Mouse (Mus musculus): ENCODE measurements around the gene Gjc3. TPM values are rescaled to one million over a fixed set of nuclear protein-coding genes. Genes with fewer than 3 reads are reported as not detected.
"Not testable (repeated sequence)": the region's sequence is repeated elsewhere in the genome, so short reads cannot be mapped to it uniquely, and the experiment has no call there.

Gene Gjc3
- polyA plus RNA-seq (2015; fragmentation: Nextera tagmentation; extraction: Ambion mirVana): not detected in 2 replicates

DNA sequence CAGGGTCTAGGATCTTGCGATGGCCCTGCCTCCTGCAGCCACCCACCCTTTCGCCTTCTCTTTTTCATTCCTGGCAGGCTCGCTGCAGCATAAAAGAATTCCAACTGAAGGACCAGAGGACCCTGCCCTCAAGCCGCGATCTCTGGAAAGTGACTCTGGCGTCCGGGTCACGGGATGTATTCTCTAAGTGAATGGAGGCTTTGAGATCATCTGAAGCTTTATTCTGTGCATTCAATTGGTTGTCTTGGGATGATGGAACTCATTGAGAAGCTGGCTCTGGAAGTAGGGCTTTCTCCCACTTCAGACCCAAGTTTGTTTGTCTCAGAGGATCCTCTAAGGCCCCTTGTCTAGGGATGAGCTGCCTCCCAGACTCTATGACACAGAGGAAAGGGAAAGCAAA is at the start of gene Gjc3:
Gene Gjc3 (minus strand): TSS at position 154 of the 400 bp plus-strand sequence.
- DNase-seq (ENCODE audit: low spot score): no peak

DNA sequence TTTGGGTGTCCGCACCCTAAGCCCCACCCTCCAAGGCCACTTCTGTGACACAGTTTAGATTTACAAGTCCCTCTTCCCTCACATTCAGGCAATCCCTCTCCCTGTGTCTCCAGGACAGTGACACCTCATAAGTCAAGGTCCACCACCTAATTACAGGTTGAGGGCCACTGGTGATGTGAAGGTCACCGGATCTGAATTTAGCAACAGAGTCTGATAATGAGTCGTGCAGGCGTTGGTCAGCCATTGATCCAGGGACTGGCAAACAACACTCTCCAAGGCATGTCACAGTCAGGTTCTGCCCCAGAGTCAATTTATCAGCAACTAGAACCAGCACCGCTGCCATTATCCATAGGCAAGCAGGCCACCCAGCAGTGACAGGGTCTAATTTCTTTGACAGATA is 49.5 kb upstream of the Gjc3 start:
- no peak for DNase-seq (ENCODE audit: low spot score)

DNA sequence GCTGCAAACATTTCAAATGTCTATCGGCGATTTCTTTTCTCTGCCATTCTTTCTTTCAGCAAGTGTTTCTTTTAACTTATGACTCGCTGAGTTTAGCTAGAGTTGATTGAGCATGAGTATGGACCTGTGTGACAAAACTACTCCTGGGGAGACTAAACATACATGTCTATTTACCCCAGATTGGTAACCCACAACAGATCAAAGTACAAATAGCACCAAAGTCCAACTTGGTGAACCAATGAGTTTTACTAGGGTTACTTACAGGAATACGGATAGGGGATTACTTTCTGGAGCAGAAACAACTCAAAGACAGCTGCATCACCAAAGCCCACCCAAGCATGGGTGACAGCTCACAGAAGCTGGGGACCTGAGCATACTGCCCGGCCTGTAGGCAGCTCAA is 46.5 kb upstream of the Gjc3 start:
- no peak for DNase-seq (ENCODE audit: low spot score)

DNA sequence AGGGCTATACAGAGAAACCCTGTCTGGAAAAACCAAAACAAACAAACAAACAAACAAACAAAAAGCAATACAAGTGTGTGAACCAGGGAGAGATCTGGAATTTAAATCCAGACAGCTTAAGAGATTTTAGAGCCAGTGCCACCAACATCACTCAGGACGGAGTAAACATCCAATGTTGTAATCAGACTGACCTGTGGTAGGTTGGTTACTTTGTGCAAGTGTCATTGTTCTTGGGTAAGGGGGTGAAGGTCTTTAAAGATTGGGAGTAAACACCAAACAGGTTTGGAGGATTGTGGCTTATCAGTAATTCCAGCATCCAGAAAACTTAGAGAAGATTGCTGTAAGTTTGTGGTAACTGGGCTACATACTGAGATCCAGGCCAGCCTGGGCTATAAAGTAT is 23.5 kb upstream of the Gjc3 start:
- DNase-seq (ENCODE audit: low spot score): no peak

DNA sequence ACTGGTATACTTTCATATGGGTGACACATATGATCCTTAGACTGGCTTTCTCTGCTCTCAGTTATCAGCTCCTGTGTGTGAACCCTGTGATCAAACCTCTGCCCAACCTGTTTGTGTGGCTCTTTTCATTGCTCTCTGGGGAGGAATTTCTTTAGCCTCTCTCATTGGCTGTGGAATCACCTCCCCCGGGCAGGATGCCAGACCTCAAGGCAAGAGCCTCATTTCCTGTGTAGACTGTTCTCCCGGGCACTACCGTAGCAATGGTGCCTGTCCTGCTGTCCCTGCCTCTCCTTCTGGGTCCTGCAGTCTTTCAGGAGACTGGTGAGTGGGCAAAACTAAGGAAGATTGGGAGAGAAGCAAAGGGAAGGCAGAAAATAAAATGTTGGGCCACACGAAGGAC is 18.4 kb upstream of the Gjc3 start, which contains the start of gene Azgp1:
Gene Azgp1 (plus strand): TSS at position 221 of the 400 bp plus-strand sequence.
- DNase-seq (ENCODE audit: low spot score): no peak

DNA sequence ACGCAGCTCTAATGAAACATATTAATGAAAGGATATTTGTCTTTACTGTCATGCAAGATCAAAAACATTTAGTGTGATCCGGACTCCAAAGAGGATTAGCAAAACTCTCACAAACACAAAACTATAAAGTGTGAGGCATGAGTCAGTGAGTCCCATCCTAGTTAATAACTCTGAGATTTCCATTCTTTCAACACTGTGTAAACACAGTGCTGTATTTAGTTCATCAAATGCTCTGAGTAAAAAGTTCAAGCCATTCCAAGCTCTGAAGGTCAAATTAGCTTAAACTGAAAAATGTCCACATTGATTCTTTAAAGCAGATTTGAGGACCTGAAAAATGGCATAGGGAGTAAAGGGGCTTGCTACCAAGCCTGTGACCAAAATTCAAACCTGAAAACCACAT is 16.2 kb upstream of the Gjc3 start:
- no peak for DNase-seq (ENCODE audit: low spot score)

DNA sequence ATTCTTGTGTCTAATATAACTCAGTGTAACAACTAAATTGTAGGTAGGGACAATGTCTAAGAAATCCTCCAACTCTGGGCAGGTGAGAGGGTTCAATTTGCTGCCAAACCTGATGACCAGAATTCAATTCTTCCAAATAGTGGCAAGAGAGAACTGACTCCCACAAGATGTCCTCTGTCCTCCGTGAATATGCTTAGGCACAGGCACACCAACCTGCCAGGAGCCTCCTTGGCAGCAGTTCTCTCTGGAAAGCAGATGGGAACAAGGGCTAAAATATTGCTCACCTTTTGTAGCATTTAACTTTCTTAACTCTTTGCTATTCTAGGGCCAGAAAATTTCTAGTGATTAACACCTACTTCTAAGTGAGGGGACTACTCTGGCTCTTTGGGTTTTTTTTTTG is 14.4 kb upstream of the Gjc3 start:
- no peak for DNase-seq (ENCODE audit: low spot score)

DNA sequence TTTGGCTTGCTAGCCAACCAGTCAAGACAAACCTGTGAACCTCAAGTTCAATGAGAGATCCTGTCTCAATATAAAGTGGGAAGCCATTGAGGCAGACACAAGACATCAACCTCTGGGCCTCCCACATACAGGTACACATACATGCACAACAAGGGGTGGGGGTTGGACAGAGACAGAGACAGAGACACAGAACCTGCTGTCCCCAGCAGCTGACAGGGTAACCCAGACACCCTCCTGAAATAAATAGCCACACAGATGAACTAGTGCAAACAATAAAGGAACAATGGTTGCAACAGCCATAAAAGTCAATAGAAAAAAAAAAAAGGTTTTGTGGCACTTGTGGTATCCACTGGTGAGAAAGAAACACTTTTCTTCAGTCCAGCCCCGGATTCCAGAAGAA is 12.5 kb upstream of the Gjc3 start:
- DNase-seq (ENCODE audit: low spot score): no peak

DNA sequence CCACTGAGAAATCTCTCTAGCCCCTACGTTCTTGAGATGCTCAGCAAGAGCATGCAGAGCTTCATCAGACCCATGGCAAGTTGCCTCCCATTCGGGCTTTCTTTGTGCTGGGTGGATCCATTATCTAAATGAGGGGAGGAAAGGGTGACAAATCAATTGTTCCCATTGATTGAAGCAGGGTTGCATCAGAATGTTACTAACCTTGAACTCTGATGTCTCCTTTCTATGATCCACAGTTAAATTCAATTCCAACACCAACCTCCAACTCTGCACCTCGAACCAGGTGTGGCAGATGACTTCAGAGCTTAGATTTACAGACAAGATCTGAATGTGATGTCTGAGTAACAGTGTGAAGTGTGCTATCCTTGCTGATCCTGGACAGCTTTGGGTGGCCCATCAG is 11.8 kb upstream of the Gjc3 start:
- DNase-seq (ENCODE audit: low spot score): no peak

DNA sequence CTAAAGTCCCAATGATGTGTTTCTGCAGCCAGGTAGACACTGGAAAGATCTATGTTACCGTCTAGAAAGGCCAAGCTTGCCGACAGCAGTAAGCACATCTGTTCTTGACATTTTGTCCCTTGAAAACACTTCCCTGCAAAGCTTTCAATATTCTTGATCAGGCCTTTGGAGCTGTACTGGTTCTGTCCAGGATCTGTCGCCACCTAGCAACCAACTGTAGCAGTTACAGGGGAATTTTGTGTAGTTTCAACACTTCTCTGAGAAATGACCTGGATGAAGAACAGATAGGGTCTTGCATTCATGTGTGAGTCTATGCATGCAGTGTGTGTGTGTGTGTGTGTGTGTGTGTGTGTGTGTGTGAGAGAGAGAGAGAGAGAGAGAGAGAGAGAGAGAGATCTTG is 10.8 kb upstream of the Gjc3 start:
- DNase-seq (ENCODE audit: low spot score): no peak

DNA sequence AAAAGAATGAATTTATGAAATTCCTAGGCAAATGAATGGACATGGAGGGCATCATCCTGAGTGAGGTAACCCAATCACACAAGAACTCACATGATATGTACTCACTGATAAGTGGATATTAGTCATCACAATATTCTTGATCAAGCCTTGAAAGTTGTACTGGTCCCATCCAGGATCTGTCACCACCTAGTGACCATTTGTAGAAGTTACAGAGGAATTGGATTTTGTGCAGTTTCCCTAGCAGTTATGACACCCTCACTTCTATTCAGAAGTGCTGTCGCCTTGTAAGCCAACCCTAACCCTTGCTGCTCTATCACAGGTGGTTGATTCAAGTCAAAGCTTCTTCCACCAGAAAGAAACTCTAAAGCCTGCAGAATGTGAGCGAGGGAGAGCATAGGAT is 10.3 kb upstream of the Gjc3 start:
- DNase-seq (ENCODE audit: low spot score): no peak

DNA sequence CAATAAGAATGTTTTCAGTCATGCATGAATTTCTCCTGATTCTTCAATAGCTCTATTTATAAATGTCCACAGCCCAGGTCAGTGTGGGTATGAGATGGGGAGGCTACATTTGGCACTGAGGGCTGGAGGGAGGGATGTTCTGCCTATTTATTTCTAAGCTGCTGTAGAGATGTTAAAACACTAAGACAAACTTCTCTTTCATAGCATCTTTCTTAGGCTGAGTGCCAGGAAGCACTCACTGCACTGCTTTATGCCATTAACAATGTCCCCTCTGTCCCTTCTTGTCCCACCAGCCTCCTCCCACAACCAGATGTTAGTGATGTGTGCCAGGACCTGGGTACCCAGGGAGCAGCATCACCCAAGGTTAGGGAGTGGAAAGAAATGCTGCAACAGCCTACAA is 3.6 kb upstream of the Gjc3 start:
- DNase-seq (ENCODE audit: low spot score): no peak

DNA sequence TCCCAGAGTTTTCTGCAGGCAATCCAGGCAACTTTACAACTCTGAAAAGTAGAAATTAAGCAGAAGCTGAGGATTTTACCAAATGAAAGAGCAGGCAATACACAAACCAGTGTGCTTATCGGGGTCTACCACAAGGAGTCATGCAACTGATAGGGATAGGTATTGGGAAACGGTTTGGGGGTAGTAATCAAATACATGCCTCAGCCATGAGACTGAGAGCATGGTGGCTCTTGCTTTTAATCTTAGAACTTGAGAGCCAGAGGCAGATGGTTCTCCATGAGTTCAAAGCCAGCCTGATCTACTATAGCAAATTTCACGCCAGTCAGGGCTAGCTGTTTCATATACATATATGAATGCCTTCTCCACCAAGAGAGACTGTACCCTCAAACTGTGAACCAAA is 6.5 kb downstream of the Gjc3 start:
- no peak for DNase-seq (ENCODE audit: low spot score)

DNA sequence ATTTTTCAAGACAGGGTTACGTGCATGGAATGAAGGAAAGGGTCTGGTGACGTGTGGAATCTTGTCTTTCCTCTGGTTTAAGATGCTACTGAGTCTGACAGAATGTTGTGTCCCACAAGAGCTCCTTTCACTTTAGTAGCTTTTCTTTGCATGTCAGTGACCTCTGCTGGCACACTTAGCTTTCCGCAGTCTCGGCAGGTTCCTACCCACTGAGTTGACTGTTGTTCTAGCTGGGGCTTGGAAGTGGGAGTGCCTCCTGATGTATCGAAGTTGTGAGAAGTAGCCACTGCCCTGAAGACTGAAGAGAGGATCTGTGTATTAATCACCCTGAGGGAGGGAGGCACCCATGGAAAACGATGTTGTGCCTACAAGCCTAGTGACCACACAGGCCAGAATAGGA is 11.7 kb downstream of the Gjc3 start:
- no peak for DNase-seq (ENCODE audit: low spot score)

DNA sequence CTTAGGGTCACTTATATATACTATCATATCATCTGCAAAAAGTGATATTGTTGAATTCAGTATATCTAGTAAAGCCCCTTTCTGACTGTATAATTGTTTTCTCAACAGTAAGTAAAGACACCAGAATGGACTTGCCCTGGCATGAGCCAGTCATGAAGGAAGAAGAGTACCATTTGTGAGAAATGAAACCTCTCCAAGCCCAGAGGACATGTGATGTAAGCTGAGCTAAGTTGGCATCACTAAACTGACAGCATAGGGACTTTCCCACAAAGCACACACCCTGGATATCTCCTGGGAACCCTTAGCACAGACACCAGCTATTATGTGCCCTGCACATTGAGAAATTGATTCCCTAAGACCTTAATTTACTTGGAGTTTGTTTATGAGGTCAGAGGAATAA is 15.6 kb downstream of the Gjc3 start:
- DNase-seq (ENCODE audit: low spot score): no peak

DNA sequence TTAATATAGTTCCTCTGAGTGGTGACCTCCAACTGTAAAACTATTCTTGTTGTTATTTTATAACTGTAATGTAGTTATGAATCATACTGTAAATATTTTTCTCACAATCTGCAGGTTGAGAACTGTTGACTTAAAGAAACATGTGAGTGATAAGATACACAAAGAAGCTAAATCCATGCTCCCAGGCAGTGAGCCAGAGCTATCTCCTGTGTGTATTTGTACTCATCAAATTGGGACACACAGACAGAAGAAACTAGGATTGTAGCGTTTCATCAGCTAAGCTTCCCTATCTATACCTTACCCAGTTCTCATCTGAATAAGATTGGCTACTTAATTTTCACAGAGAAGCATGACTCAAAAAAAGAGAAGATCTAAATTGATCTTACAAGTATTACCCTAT is 19.8 kb downstream of the Gjc3 start:
- no peak for DNase-seq (ENCODE audit: low spot score)

DNA sequence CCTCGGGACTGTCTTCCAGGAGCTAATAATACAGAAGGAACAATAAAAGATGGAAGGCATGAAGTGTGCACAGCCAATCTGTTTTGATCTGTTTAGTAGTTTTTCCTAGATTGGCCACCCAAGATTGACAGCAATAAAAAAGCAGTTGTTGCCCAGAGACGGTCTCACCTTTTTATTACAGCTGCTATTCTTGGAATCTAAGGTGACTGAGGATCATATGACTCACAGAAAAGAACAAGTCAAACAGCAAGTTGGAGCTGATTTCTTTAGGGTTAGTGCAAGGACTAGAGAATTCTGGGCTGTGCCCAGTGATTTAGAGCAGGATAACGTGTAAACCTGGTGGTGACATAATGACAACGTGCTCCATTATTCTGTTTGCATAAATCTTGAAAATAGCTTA is 21.9 kb downstream of the Gjc3 start:
- DNase-seq (ENCODE audit: low spot score): no peak

DNA sequence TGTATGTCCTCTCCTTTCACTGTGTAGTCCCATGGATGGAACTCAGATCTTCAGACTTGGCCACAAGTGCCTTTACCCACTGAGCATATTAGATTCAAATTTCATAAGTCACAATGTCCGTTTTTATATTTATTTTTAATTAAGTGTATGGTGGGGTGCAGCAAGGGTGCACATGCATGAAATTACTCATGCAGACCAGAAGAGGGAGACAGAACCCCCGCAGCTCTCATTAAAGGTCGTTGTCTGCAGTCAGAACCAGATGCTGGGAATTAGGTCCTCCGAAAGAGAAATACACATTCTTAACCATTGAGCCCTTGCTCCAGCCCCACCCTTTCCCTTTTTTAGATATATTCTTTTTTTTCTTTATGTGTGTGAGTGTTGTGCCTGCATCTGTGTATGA is 25.7 kb downstream of the Gjc3 start:
- no peak for DNase-seq (ENCODE audit: low spot score)

DNA sequence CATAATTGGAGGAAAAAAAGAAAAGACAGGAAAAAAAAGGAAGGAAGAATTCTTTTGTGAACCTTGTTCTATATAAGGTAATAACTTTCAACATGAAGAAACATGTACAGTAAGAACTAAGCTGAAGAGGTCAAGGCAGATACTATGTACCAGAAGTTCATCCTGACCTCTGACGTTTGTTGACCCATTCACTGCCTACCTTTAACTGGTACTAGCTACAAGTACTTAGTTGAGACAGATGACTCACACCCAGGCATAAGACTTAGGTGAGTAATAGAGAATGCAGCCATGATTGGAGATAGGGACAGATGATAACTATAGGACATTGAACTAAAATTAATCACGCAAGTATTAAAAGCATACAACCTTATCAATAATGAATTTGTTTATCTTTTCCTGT is 26.4 kb downstream of the Gjc3 start:
- DNase-seq (ENCODE audit: low spot score): no peak

DNA sequence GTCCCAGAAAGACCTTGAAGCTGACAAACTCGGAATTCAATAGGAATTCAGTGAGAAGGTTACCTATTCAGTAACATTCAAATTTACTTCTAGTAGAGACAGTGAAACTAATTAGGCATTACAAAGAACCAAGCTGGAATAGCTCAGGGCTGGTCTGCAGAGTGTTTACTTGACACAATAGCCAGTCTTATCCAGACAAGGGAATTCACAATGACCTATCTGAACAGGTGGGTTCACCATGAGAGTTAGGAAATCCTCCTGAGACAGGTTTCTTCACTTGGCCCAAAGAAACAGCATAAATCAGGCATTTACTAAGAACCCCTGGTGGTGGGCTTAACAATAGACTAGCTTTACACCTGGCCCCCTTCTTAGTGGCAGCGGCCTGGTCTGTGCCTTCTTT is 29.0 kb downstream of the Gjc3 start:
- not testable (repeated sequence) for DNase-seq (ENCODE audit: low spot score)

DNA sequence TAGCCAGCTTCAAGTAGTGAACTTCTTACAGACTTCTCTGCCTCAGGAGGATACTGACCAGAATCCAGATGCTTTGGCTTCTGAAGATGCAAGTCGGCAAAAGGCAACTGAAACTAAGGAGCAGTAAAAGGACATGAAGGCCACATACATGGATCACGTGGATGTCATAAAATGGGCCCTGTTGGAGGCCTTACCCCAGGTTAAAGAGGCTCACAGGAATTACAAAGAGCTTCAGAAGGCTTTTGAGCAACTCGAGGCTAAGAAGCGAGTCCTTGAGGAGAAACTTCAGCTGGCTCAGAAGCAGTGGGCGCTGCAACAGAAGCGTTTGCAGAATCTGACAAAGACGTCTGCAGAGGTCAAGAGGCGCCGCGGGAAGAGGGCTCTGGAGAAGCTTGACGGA is 34.5 kb downstream of the Gjc3 start:
- DNase-seq (ENCODE audit: low spot score): no peak

DNA sequence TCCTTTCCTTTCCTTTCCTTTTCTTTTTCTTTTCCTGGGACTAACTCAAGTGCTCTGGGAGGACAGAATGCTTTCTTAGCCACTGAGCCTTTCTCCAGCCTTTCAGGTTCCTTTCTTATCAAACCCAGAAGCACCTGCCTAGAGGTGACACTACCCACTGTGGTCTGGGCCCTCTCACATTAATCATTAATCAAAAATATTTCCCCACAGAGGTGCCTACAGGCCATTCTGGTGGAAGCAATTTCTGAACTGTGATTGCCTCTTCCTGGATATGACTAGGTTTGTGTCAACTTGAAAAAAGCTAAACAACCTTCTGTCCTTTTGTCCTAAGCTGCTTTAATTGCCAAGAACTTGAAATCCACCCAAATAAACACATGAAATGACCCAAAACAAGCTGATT is 40.7 kb downstream of the Gjc3 start:
- no peak for DNase-seq (ENCODE audit: low spot score)

DNA sequence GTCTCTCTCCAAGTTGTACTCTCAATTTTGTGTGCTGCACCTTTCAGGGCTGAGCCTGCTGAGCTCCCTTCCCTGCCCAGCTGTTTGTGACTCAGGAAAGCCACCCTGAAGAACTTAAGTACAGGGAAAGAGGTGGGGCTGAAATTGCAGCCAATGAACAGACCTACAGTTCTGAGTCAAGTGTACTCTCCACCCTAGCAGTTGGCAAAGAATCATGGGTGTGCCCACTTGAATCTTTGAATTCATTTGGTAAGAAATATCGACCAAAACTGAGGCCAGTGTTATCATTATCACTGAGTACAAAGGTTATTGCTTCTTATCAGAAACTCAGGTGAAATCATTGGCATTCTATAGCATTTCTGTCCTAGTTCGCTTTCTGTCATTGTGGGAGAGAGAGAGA is 41.4 kb downstream of the Gjc3 start, which contains the start of gene Cyp3a13:
Gene Cyp3a13 (minus strand): TSS at position 88 of the 400 bp plus-strand sequence.
- no peak for DNase-seq (ENCODE audit: low spot score)

DNA sequence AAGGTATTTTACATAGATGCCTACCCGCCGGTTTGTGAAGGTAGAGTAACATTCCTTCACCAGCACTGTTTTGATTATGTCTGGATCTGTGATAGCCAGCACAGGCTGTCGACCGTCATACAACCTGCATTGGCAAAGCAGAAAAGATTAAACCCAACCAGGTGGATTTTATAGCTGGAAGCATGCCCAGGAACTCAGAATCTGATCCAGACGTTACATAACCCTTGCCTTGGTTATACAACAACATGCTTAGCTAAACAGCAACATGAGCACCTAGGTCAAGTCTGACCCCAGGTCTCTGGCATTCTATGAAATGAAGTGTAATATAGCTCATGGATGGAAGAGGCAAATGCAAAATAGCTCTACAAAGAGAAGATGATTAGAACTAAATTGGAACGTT is 47.3 kb downstream of the Gjc3 start:
- no peak for DNase-seq (ENCODE audit: low spot score)
